Mouse (Mus musculus) G1E (cell line): ENCODE data around the gene Ube2z.

Experiments used
- CTCF ChIP-seq: IDR thresholded peaks from 2 replicates; pipeline ENCODE4 v1.5.1; 2012; ENCODE audit warnings: low read depth, low read length, inconsistent platforms, mixed read lengths
- GATA1 ChIP-seq: IDR thresholded peaks from 2 replicates; pipeline ENCODE4 v1.6.1; 2012; ENCODE audit warnings: borderline replicate concordance, low read length, inconsistent platforms, mixed read lengths
- GATA2 ChIP-seq: IDR thresholded peaks from 2 replicates; pipeline ENCODE4 v1.6.1; 2012; ENCODE audit warnings: low read depth, low read length, inconsistent platforms, borderline replicate concordance
- POLR2AphosphoS5 ChIP-seq: IDR thresholded peaks from 2 replicates; pipeline ENCODE4 v1.6.1; 2012; ENCODE audit warnings: low read depth, low read length, inconsistent platforms; ENCODE audit not compliant: insufficient replicate concordance
- TAL1 ChIP-seq: conservative IDR thresholded peaks from 2 replicates; pipeline ENCODE4 v1.6.1; 2012; ENCODE audit warnings: low read depth, low read length, inconsistent platforms, mixed read lengths

- TF ChIP-seq CTCF = no peak
- TF ChIP-seq POLR2AphosphoS5 = no peak
- no peak for TF ChIP-seq GATA1
- TF ChIP-seq TAL1 = no peak
- TF ChIP-seq GATA2 = no peak
Observed at GRCm38 (mm10) chr11:96092674-96093291, 27.6 kb upstream of the Ube2z start.
